Mouse (Mus musculus) gonadal fat pad, adult 2 months (tissue): ENCODE data around the gene Knl1. TPM values are rescaled to one million over a fixed set of nuclear protein-coding genes. Genes with fewer than 3 reads are reported as not detected.

ENCODE experiments used
- DNase-seq: peaks from one replicate; pipeline ENCODE4 v3.0.0-alpha.2; 2012; ENCODE audit warnings: low read depth
- polyA plus RNA-seq: library from polyadenylated mRNA; depleted of rRNA; stranded (reverse); fragments of >200 nt; gene quantifications from 2 replicates; pipeline ENCODE4 v1.2.3, GENCODE M21; 2012

Knl1 gene
- polyA plus RNA-seq, 1 experiment: 0.27 TPM

DNA sequence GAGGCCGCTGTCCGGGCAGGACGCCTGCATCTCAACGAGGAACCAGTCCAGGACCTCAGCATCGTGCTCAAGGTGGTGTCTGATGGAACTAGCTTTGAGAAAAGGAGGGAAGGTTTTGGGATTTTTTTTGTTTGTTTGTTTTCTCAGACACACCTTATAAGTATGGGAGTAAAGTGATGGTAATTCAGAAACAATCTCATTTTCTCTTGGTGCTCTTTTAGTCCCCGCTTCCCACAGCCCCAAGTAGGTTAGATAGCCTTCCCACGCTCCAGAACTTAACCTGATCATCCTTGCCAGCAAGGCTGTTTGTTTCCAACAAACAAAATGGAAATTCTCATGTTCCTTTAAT is 11.5 kb upstream of the Knl1 start:
- no peak for DNase-seq

GRCm38 (mm10) chr2:119040882-119041281 is 6.0 kb upstream of the Knl1 start:
- DNase-seq: no peak

- no peak for DNase-seq
Measured at GRCm38 (mm10) chr2:119045163-119045562, 1.8 kb upstream of the Knl1 start.

DNA sequence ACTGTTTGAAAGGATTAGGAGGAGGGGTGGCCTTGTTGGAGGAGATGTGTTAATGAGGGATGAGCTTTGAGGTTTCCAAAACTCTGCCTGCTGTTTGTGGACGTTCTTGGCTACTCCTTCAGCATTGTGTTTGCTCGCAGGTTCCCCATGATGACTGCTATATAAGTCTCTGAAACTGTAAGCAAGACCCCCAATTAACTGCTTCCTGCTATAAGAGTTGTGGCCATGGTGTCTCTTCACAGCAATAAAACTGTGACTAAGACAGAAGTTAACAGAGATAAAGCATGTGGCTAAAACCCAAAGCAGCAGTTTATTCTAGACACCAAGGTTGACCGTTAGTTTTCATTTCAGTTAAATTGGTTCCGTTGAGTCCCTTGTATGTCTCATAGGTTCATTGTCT is 930 bp downstream of the Knl1 start:
- no peak for DNase-seq

DNA sequence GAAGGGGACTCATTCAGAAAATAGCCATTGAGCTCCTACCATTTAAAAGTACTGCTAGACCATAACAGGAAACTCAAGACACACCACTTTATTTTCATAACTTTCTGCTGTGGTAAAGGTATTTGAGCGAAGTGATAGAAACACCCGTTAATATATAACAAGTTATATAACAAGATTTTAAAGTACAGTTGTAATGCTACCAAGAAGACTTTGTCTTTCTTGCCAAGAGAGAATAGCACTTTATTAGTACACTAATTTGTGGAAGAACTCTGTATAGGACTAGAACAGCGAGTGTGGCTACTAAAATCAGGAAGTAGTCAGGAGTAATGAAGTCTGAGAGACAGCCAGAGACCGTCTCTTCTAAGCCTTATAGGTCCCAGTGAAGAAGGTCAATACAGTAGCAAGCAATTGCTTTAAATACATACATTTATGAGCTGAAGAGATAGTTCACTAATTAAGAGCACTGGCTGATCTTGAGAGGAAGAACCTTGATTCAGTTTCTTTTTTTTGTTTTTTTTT is 3.3 kb downstream of the Knl1 start:
- no peak for DNase-seq

GRCm38 (mm10) chr2:119060139-119060538 is 13.2 kb downstream of the Knl1 start:
- DNase-seq: no peak

DNA sequence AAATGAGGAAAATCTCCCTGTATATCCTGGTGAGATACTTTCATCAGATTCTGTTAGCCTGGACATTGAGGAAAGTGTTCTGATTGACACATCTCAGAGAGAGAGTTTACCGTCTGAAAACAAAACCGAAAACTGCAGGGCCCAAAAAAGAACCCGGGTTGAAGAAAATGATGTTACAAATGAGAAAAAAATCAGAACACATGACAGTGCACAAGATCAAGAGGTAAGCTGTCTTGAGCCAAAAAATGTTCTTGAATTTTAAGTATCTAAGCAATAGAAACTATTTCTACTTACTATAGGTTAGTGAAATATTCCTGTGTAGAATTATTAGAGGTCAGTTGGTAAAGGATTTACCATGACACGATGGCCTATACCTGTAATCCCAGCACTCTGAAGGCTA is 25.5 kb downstream of the Knl1 start:
- no peak for DNase-seq

DNA sequence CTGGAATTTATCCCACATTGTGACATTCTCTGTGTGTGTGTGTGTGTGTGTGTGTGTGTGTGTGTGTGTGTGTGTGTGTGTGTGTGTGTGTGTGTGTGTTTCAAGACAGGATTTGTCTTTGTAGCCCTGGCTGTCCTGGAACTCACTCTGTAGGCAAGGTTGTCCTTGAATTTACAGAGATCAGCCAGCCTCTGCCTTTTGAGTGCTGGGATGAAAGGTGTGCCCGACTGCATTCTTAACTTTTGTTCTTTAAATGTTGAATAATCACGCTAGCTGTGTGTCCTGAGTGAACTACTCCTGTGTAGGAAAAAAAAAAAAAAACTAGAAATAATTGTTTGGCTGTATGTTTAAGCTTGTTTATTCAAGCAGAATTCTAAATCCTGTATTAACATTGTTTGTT is 39.2 kb downstream of the Knl1 start:
- DNase-seq: no peak

DNA sequence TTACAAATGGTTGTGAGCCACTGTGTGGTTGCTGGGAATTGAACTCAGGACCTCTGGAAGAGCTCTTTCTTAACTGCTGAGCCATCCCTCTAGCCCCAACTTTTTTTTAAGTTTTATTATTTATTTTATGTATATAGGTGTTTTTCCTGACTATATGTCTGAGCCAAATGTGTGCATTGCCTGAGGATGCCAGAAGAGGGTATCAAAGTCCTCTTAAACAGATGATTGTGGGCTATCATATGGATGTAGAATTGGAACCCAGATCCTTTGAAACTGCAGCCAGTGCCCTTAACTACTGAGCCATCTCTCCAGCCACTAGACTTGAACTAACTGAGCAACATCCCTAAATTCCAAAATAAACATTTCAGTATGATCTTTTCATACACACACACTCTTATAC is 54.6 kb downstream of the Knl1 start:
- DNase-seq: no peak

DNA sequence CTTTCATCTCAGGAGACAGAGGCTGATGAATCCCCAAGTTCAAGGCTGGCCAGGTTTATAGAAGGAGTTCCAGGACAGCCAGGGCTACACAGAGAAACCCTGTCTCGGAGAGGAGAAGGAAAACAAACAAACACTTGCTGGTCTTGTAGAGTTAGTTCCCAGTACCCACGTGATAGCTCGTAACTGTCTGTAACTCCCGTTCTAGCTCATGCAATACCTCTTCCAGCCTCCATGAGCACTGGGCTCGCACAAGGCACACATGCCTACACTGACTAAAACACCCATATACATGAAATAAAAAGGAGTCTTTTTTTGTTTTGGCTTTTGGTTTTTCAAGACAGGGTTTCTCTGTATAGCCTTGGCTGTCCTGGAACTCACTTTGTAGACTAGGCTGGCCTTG is 59.7 kb downstream of the Knl1 start:
- DNase-seq: no peak

GRCm38 (mm10) chr2:119108554-119108953 is 61.6 kb downstream of the Knl1 start:
- DNase-seq: no peak

- DNase-seq: no peak
Measured at GRCm38 (mm10) chr2:119111060-119111459, 64.1 kb downstream of the Knl1 start.

DNA sequence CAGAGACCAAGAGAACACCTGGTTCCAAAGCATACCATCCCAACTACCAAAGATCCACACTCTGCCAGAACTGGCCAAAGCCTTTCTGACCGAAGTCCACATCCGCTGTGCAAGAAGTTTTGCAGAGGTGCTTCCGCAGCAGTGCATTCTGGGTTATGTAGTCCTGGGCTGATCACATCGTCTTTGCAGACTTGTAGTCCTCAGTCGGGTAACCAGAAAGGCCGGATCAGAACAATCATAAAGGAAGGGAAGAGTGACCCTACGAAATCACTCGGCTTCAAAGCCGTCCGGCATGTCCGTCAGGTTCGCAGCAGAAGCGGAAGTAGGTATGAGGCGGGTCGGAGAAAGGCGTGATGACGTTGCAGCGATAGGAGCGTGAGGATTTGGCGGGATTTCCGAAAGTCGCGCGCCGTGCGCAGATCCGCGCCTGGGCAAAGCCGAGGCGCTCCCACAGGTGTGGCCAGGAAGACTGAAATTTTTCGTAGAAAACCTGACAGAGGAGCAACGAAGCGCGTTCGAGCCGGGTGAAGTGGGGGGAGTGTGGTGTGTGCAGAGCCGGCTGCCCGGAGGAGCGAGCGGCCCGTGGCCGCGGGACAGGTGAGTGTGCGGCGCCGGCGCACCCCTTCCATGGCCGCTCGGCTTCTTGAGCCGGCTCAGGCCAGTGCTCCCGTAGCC is 65.7 kb downstream of the Knl1 start, which contains the start of gene Rad51:
Gene Rad51, plus strand, starts transcription at position 356 of the 675 bp plus-strand sequence.
- peak; percentile 81 for DNase-seq

- DNase-seq: no peak
Measured at GRCm38 (mm10) chr2:119113121-119113925, 66.4 kb downstream of the Knl1 start.

GRCm38 (mm10) chr2:119136346-119136898 is 89.5 kb downstream of the Knl1 start:
- DNase-seq: no peak

GRCm38 (mm10) chr2:119145199-119145598 is 98.3 kb downstream of the Knl1 start:
- DNase-seq: peak; percentile 85

- DNase-seq: peak; percentile 63
Measured at GRCm38 (mm10) chr2:119146435-119146834, 99.5 kb downstream of the Knl1 start.

DNA sequence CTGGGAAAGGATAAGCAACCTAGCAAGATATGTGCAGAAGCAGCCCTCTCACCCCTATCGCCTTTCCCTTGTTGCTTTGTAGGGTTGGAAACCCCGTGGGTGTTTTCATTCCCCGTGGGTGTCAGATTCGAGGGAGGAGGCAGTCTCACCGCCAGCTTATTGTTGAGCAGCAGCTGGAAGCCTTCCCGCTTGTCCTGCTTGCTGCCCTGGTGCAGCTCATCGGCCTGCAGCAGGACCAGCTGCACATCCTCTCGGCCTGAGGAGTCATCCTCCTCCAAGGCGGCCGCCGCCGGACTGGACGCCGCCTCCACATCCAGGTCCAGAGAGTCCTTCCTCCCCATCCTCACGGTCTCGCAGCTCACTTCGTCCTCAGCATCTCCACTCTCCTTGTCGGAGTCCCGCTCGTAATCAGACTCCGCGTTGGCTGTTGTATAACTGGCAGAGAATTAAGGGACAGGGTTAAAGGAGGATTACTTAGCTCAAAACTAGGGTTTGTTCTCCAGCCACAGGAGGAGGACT is 100.3 kb downstream of the Knl1 start:
- DNase-seq: no peak

DNA sequence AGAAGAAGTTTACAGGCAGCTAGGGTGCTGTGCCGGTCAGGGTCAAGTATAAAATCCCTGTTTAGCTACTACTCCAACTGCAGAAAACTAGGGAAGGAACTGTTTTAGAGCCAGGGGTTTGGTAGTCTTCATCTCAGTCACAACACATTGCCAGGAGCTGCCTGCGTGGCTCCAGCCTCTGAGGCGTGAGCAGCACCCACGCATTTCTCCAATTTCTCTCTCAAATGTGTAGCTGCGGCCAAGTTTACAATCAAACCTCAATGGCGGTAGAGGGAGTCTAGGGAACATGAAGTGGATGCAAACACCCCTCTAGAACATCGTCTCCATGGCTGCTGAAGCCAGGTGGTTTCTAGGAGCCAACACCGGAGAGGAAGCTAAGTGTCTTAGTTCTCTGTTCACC is 100.9 kb downstream of the Knl1 start:
- DNase-seq: no peak

GRCm38 (mm10) chr2:119152255-119152654 is 105.3 kb downstream of the Knl1 start:
- DNase-seq: no peak

DNA sequence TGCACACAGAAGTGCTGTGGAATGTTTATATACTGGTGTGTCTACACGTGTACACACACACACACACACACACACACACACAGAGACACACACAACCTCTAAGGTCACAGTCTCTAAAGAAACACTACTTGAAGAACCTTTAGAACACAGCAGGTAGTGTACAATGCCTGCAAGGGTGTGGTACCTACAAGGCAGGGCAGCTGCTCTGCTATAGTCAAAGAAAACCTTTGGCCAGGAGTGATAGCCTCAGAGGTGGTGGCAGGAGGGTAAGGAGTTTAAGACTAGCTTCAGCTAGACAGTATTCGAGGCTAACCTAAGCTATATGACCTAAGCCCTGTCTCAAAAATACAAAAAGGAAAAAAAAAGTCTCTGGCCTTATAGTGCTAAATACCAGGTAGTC is 107.8 kb downstream of the Knl1 start:
- no peak for DNase-seq
